ENCODE assay signal across 9 mouse cellular contexts in the genomic region with DNA sequence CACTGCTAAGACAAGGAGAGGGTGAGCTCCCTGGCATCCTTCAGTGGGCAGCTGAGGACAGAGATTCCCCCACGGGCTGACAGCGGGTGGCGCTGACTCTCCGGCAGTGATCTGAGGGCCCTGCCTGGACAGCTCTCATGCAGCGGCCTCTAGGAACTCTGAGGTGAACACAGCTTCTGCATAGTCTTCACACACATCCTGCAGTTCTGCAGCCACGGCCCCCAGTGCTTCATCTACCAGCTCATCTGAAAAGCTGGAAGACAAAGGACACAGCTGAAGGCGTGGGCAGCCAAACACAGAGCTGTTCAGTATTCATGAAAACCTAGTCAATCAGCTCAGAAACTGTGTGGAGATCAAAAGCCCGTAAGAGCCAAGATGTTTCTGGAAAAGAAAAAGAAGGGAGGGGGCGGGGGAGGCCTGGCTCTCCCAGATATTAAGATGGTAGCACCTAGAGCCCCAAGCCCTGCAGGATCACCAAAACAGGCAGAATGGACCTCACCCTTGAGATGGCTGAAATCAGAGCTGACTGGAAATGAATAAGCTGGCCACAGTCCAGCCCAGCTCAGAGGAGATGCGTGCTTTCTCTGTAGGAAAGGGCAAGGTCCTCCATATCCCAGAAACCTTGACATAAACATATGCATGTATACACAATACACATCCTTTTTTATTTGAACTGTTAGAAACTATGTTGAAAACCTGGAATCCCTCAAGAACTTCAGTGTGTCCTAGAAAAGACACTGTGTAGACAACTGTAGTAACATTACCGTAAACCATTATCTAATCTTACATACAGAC. TPM values are rescaled to one million over a fixed set of nuclear protein-coding genes. Genes with fewer than 3 reads are reported as not detected.
DNase-seq lines count a peak whose midpoint lies in the region; ATAC-seq and TF ChIP-seq lines count a peak whose summit lies in the region.
"Had no signal": no experiment of that assay in that cellular context is flagged by ENCODE, and none has a peak within 500 bp of the region (broad histone marks: within the 10 kb centered on the region; RNA-seq: fewer than 3 reads in every experiment).

No protein-coding gene starts in this region.

- DNase-seq in frontal cortex, adult 2 months (ENCODE audit: extremely low spot score in 1 of 2, low spot score in 1 of 2): peak; percentile 34 to 70
- DNase-seq in frontal cortex, postnatal 10 days (ENCODE audit: low spot score in 2 of 2): no peak
- DNase-seq in layer of hippocampus, adult 2 months (ENCODE audit: low spot score in 2 of 2): peak; percentile 72 to 80
- no peak for DNase-seq in spleen, postnatal 36 days (ENCODE audit: low spot score in 2 of 2)
- DNase-seq in thymus, postnatal 0 days (ENCODE audit: low spot score): no peak
- DNase-seq in lung, postnatal 10 days: no peak

- no peak overlapping the region for H3K4me2 ChIP-seq in embryonic facial prominence, embryonic 13.5 days

- no peak for ATAC-seq in embryonic facial prominence, embryonic 13.5 days (ENCODE audit: insufficient number of reproducible peaks, insufficient read depth, low FRiP score, low TSS enrichment, low read depth)
- ATAC-seq: CD4-positive, CD25-positive, alpha-beta regulatory T cell, adult 4 months had no signal

- TF ChIP-seq POLR2A in olfactory bulb, adult 2 months (IDR thresholded peaks at IDR 0.05; ENCODE audit: insufficient read depth, low read depth, low read length): no peak

- peaks cover 55% of the 10 kb centered on the region for H3K36me3 ChIP-seq in embryonic facial prominence, embryonic 13.5 days

- no peaks in the 10 kb centered on the region for H3K9me3 ChIP-seq in embryonic facial prominence, embryonic 13.5 days

- peaks cover 26% of the 10 kb centered on the region for H3K4me1 ChIP-seq in embryonic facial prominence, embryonic 13.5 days
- H3K4me1 ChIP-seq in olfactory bulb, adult 2 months (ENCODE audit: control insufficient read depth, insufficient read depth, low read length): peaks cover 26% of the 10 kb centered on the region

- H3K27me3 ChIP-seq in embryonic facial prominence, embryonic 13.5 days: no peaks in the 10 kb centered on the region

- H3K27ac ChIP-seq in embryonic facial prominence, embryonic 13.5 days: peak overlapping the region; percentile 80
- H3K27ac ChIP-seq in layer of hippocampus, adult 2 months: peak overlapping the region; percentile 85
- H3K27ac ChIP-seq in olfactory bulb, adult 2 months (ENCODE audit: insufficient read depth, low read depth, low read length): peak overlapping the region; percentile 49

- H3K9ac ChIP-seq in embryonic facial prominence, embryonic 13.5 days: no peak overlapping the region

- no peak overlapping the region for H3K4me3 ChIP-seq in embryonic facial prominence, embryonic 13.5 days
- no peak overlapping the region for H3K4me3 ChIP-seq in layer of hippocampus, adult 2 months
- no peak overlapping the region for H3K4me3 ChIP-seq in olfactory bulb, adult 2 months (ENCODE audit: insufficient read depth, low read depth, low read length)

- peak; percentile 19; the same call in 1 of the 2 replicates for TF ChIP-seq CTCF in layer of hippocampus, adult 2 months (conservative IDR thresholded peaks at IDR 0.05)
- TF ChIP-seq CTCF in olfactory bulb, adult 2 months (IDR thresholded peaks at IDR 0.05; ENCODE audit: insufficient read depth, low read depth, low read length): no peak

- 76% methylated on average over 11 of the region's 11 CpGs for WGBS in embryonic facial prominence, embryonic 13.5 days
- WGBS in olfactory bulb, adult 2 months: 29% methylated on average over 11 of the region's 11 CpGs

RNA-seq across cellular contexts. Expression of a gene that starts 19.8 kb away (rescaled TPM):
- 102 and 104 TPM in 2 replicates for polyA plus RNA-seq in frontal cortex, adult 2 months (2012; rRNA removed)
- 0.62 and 1.2 TPM in 2 replicates for polyA plus RNA-seq in embryonic facial prominence, embryonic 13.5 days (2015; fragmentation: Nextera tagmentation; extraction: Ambion mirVana)
- 10 to 100 TPM; 29.3 to 30.0 TPM for total RNA-seq in layer of hippocampus, adult 2 months (2021)
- not detected in 2 replicates for polyA plus RNA-seq in olfactory bulb, adult 2 months (2012; ENCODE audit: insufficient read depth, insufficient read length, low replicate concordance, missing spikeins)
- 0.05 and 0.14 TPM in 2 replicates for polyA plus RNA-seq in thymus, postnatal 0 days (2015; fragmentation: Nextera tagmentation; extraction: Ambion mirVana)

RNA-seq across cellular contexts. Expression of a gene that starts 51.3 kb away (rescaled TPM):
- 8.0 and 8.1 TPM in 2 replicates for polyA plus RNA-seq in frontal cortex, adult 2 months (2012; rRNA removed)
- 0.52 and 0.84 TPM in 2 replicates for polyA plus RNA-seq in embryonic facial prominence, embryonic 13.5 days (2015; fragmentation: Nextera tagmentation; extraction: Ambion mirVana)
- 10 to 100 TPM; 11.0 to 14.1 TPM for total RNA-seq in layer of hippocampus, adult 2 months (2021)
- polyA plus RNA-seq in olfactory bulb, adult 2 months (2012; ENCODE audit: insufficient read depth, insufficient read length, low replicate concordance, missing spikeins): not detected in 2 replicates
- polyA plus RNA-seq in thymus, postnatal 0 days (2015; fragmentation: Nextera tagmentation; extraction: Ambion mirVana): 0.06 and 0.07 TPM in 2 replicates
- polyA plus RNA-seq: CD4-positive, CD25-positive, alpha-beta regulatory T cell, adult 4 months had no signal

RNA-seq across cellular contexts. Expression of a gene that starts 51.9 kb away (rescaled TPM):
- polyA plus RNA-seq in frontal cortex, adult 2 months (2012; rRNA removed): 33.4 and 34.1 TPM in 2 replicates
- polyA plus RNA-seq in embryonic facial prominence, embryonic 13.5 days (2015; fragmentation: Nextera tagmentation; extraction: Ambion mirVana): 20.6 and 24.1 TPM in 2 replicates
- 10 to 100 TPM; 28.9 to 31.1 TPM for total RNA-seq in layer of hippocampus, adult 2 months (2021)
- not detected in 2 replicates for polyA plus RNA-seq in olfactory bulb, adult 2 months (2012; ENCODE audit: insufficient read depth, insufficient read length, low replicate concordance, missing spikeins)
- polyA plus RNA-seq in thymus, postnatal 0 days (2015; fragmentation: Nextera tagmentation; extraction: Ambion mirVana): 19.2 and 20.7 TPM in 2 replicates

RNA-seq across cellular contexts. Expression of a gene that starts 52.0 kb away (rescaled TPM):
- 64.0 and 64.6 TPM in 2 replicates for polyA plus RNA-seq in frontal cortex, adult 2 months (2012; rRNA removed)
- 243 and 259 TPM in 2 replicates for polyA plus RNA-seq in embryonic facial prominence, embryonic 13.5 days (2015; fragmentation: Nextera tagmentation; extraction: Ambion mirVana)
- total RNA-seq in layer of hippocampus, adult 2 months (2021): 10 to 100 TPM; 30.8 to 31.1 TPM
- polyA plus RNA-seq in olfactory bulb, adult 2 months (2012; ENCODE audit: insufficient read depth, insufficient read length, low replicate concordance, missing spikeins): not detected in 2 replicates
- 148 and 164 TPM in 2 replicates for polyA plus RNA-seq in thymus, postnatal 0 days (2015; fragmentation: Nextera tagmentation; extraction: Ambion mirVana)

Comparison
In these comparisons a context has a peak if more than half of its experiments do, and no peak if none do; other contexts are left out.
1. DNase-seq: peak in frontal cortex, adult 2 months (2 of 2) and layer of hippocampus, adult 2 months (2 of 2); none in frontal cortex, postnatal 10 days (0 of 2), spleen, postnatal 36 days (0 of 2), thymus, postnatal 0 days (single experiment) and lung, postnatal 10 days (single experiment).
2. Peak in every context shown above with its lines, with median percentiles within 50 percentile points of each other: H3K27ac ChIP-seq.